Mouse (Mus musculus) limb, embryonic 11.5 days (tissue): ENCODE results near the gene Vdr. TPM values are rescaled to one million over a fixed set of nuclear protein-coding genes. Genes with fewer than 3 reads are reported as not detected.

ENCODE experiments used
- ATAC-seq: fragments of 200-750 bp; cut with Nextera tagmentation; 2 replicates; pipeline ENCODE4 v1.8.0; 2017; ENCODE audit warnings: low read depth; ENCODE audit not compliant: insufficient number of reproducible peaks, low FRiP score, low TSS enrichment
- DNase-seq: peaks from one replicate; pipeline ENCODE4 v3.0.0-alpha.2; 2015; ENCODE audit warnings: low spot score
- H3K27ac ChIP-seq: fragments of 300-500 bp; sonication (generic); replicated peaks from 2 replicates; pipeline ENCODE4 v1.5.1; 2014; ENCODE audit warnings: low read depth, mild to moderate bottlenecking, low read length
- H3K27me3 ChIP-seq: fragments of 300-500 bp; sonication (generic); 2 replicates; pipeline ENCODE4 v1.6.1; 2014; ENCODE audit warnings: mild to moderate bottlenecking, low read length, mixed read lengths; ENCODE audit not compliant: control insufficient read depth, insufficient read depth
- H3K36me3 ChIP-seq: fragments of 300-500 bp; sonication (generic); 2 replicates; pipeline ENCODE4 v1.6.1; 2014; ENCODE audit warnings: mild to moderate bottlenecking, low read length, moderate library complexity, mixed read lengths; ENCODE audit not compliant: control insufficient read depth, insufficient read depth
- H3K4me1 ChIP-seq: fragments of 300-500 bp; sonication (generic); 2 replicates; pipeline ENCODE4 v1.6.1; 2014; ENCODE audit warnings: low read length, mixed read lengths; ENCODE audit not compliant: control insufficient read depth, insufficient read depth
- H3K4me2 ChIP-seq: fragments of 300-500 bp; sonication (generic); 2 replicates; pipeline ENCODE4 v1.6.1; 2014; ENCODE audit warnings: low read depth, mild to moderate bottlenecking, moderate library complexity; ENCODE audit not compliant: severe bottlenecking
- H3K4me3 ChIP-seq: fragments of 300-500 bp; sonication (generic); 2 replicates; pipeline ENCODE4 v1.5.1; 2014; ENCODE audit warnings: low read depth, low read length
- H3K9ac ChIP-seq: fragments of 300-500 bp; sonication (generic); 2 replicates; pipeline ENCODE4 v1.6.1; 2014; ENCODE audit warnings: mild to moderate bottlenecking, low read length
- H3K9me3 ChIP-seq: fragments of 300-500 bp; sonication (generic); 2 replicates; pipeline ENCODE4 v1.6.1; 2016; ENCODE audit warnings: low read length; ENCODE audit not compliant: control insufficient read depth
- WGBS: fragments of 180-500 bp; shearing (Covaris S2); extraction: QIAGEN DNeasy Blood & Tissue Kit; methylation state at CpG from one replicate; pipeline ENCODE4 v1.1.7; 2014; 5-methylcytosine and 5-hydroxymethylcytosine counted together
- polyA plus RNA-seq: library from polyadenylated mRNA; unstranded; fragments of >200 nt; fragmentation: Nextera tagmentation; extraction: Ambion mirVana; gene quantifications from 2 replicates; pipeline ENCODE4 v1.2.1, GENCODE M21; 2014

The Vdr gene
- polyA plus RNA-seq, 1 experiment from 2014 or later = 0.25 TPM

DNA sequence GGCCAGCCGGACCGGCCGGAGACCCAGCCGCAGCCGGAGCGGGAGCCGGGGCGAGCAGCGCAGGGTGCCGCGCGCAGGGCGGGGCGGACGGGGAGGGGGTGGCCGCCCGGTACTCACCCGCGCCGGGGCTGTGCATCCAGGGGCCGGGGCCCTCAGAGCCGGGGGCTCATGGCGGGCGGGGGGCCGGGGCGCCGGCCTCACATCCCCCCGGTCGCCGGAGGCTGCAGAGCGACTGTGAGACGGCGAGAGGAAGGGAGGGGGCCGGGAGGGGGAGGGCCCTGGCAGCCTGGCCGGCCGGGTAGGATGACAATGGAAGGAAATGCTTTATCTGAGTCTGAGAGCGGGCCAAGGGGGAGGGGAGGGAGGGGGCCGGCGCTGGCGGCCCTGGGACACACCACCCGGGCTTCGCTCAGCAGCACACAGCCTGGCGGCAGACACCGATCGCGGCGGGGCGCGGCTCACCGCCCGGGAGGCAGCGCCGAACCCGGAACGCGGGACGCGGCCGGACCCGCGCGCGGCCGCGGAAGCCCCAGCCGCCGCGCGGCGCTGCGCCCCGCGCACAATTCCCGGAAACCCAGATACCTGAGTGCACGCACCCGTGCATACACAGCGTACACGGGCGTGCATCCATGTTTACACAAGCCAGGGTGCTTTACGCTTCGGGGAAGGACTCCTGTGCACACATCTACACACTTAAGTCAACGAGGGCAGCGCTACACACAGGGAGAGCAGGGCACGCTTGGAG is 79.0 kb downstream of the Vdr start:
- H3K36me3 ChIP-seq = no peaks in the 10 kb centered on the region
- peak overlapping the region; percentile 94 for H3K27ac ChIP-seq
- ATAC-seq (peak; percentile 81), DNase-seq (peak; percentile 81)
- WGBS = under 1% methylated on average over 65 of the region's 84 CpGs
- peak overlapping the region; percentile 76 for H3K4me3 ChIP-seq
- H3K4me1 ChIP-seq = peaks cover 37% of the 10 kb centered on the region
- H3K9me3 ChIP-seq = no peaks in the 10 kb centered on the region
- peak overlapping the region; percentile 97 for H3K9ac ChIP-seq
- H3K4me2 ChIP-seq = peak overlapping the region; percentile 84
- no peaks in the 10 kb centered on the region for H3K27me3 ChIP-seq

DNA sequence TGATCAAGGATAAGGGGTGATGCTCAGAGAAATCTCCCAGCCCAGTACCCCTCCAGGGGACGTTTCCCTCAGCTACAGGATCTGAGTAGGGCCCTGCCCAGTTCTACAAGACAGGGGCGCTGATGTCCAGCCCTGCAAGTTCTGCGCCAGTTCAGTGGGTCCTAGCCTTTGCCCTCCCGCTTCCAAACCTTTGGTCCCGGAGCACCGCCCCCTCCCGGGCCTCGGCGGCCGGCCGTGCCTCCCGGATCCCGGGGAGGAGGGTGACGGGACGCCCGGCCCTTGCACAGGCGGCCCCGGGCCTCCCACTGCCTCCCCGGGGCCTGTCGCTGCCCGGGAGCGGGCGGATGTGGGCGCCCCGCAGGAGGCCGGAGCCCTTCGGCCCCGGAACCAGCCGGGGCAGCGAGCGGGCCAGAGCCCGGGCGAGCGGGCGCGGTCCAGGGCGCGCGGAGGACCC is 79.6 kb downstream of the Vdr start:
- peak overlapping the region; percentile 76 for H3K4me3 ChIP-seq
- H3K9ac ChIP-seq = peak overlapping the region; percentile 97
- no peaks in the 10 kb centered on the region for H3K36me3 ChIP-seq
- peak; percentile 23; the same call in 1 of the 2 replicates for ATAC-seq
- peak overlapping the region; percentile 84 for H3K4me2 ChIP-seq
- H3K4me1 ChIP-seq = peaks cover 39% of the 10 kb centered on the region
- no peaks in the 10 kb centered on the region for H3K9me3 ChIP-seq
- H3K27me3 ChIP-seq = no peaks in the 10 kb centered on the region
- peak overlapping the region; percentile 94 for H3K27ac ChIP-seq
- peak; percentile 66 for DNase-seq
- under 1% methylated on average over 33 of the region's 39 CpGs for WGBS

DNA sequence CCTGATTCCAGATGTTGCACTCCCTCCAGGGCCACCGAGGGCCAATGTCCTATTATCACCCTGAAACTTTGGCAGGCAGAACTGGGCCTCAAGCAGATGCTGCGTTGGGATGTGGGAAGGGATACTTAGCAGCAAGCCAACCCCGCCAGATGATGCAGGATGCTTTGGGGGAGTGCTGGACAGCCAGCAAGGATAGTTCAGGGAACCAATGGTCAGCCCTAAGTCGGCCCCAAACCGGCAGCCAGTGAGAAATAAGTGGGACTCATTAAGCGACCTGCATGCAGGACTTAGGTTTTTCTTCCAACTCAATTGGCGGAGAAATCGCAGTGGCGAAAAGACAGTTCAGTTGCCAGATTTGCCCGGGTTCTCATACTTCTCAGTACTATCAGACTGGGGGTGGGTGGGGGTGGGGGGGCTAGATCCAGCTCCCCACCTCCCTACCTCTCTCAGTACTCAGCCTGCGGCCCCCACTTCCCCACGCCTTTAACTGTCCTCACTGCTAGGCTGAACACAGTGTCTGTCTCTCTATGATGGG is 80.1 kb downstream of the Vdr start:
- Histone ChIP-seq H3K4me2 (peak overlapping the region; percentile 84), H3K36me3 (no peaks in the 10 kb centered on the region), H3K27me3 (no peaks in the 10 kb centered on the region), H3K9me3 (no peaks in the 10 kb centered on the region), H3K4me1 (peaks cover 44% of the 10 kb centered on the region), H3K9ac (peak overlapping the region; percentile 97), H3K4me3 (peak overlapping the region; percentile 76), H3K27ac (peak overlapping the region; percentile 94)
- DNase-seq (peak; percentile 41), ATAC-seq (no peak)
- WGBS = 12% methylated on average over 12 of the region's 12 CpGs

DNA sequence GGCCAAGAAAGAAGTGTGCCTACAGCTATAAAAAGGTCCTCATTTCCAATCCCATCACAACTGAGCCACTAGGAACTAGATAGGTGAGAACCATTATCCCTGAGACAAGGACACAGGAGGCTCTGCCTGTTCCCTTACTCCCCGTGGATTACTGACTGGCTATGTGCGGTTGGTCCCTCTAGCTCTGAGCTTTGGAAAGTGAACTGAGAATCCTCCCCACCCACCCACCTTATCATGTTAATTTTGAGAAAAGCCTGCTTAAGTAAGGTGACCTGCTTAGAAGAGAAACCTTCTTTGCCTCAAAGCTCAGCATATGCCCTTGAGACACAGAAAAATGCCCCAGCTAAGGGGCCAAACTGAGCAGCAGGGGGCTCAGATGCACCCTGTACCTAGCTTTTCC is 81.0 kb downstream of the Vdr start:
- DNase-seq (no peak), ATAC-seq (no peak)
- WGBS = 62% methylated on average over 2 of the region's 2 CpGs
- H3K4me1 ChIP-seq = peaks cover 51% of the 10 kb centered on the region
- no peaks in the 10 kb centered on the region for H3K9me3 ChIP-seq
- H3K9ac ChIP-seq = no peak overlapping the region
- no peaks in the 10 kb centered on the region for H3K27me3 ChIP-seq
- H3K4me3 ChIP-seq = no peak overlapping the region
- H3K36me3 ChIP-seq = no peaks in the 10 kb centered on the region
- H3K4me2 ChIP-seq = peak overlapping the region; percentile 84; the same call in 1 of the 2 replicates
- H3K27ac ChIP-seq = no peak overlapping the region

DNA sequence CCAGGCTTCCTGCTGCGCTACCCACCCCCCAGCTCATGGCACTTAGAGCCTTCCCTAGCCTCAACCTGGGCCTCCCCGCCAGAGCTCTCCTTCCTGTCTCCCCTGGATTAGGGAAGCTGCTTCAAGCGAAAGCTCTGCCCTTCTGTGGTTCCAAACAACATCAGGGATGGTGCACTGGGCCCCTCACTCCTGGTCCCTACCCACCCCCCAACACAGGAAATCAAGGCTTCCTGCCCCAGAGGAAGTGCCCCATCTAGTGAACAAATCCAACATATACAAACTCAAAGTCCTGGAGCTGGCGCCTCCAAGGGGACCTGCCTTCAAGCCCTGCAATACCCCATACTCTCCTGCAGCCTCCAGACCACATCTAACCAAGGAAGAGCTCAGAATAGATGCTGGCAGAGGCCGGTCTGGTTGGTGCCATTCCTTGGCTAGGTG is 81.5 kb downstream of the Vdr start:
- Histone ChIP-seq H3K9ac (no peak overlapping the region), H3K9me3 (no peaks in the 10 kb centered on the region), H3K4me1 (peaks cover 53% of the 10 kb centered on the region), H3K36me3 (no peaks in the 10 kb centered on the region; the same call in 1 of the 2 replicates), H3K4me2 (peak overlapping the region; percentile 84; the same call in 1 of the 2 replicates), H3K27me3 (no peaks in the 10 kb centered on the region), H3K4me3 (no peak overlapping the region), H3K27ac (no peak overlapping the region; the same call in 1 of the 2 replicates)
- ATAC-seq (no peak), DNase-seq (no peak)
- WGBS = 67% methylated on average over 5 of the region's 5 CpGs

DNA sequence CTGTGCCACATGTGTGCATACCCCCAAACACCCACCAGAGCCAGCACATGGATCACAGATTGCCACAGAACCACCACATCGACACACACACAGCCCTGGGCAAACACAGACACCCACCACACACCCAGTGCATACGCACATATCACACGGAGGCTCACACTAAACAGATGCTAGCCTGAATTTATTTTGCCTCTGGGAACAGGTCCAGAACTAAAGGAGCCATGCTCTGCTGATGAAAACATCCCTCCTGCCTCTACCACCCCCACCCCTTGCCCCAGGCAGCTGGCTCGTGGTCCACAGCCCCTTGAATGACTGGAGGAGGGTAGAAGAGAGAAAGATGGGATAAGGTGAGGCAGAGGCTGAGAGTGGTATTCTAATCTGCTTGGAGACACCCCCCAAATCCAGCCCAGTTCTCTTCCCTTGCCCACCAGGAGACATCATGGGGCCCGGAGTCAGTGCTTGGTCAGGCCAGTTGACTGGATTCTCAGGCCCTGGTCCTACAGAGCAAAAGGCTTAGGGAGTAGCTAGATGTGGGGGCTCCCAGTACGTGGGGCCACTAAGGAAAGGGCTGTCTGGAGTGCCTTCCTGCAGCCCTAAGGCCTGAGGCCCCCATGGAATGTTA is 82.1 kb downstream of the Vdr start:
- DNase-seq (no peak), ATAC-seq (no peak)
- H3K4me1 ChIP-seq = peaks cover 53% of the 10 kb centered on the region
- no peaks in the 10 kb centered on the region for H3K27me3 ChIP-seq
- H3K36me3 ChIP-seq = no peaks in the 10 kb centered on the region; the same call in 1 of the 2 replicates
- no peak overlapping the region for H3K9ac ChIP-seq
- 52% methylated on average over 6 of the region's 6 CpGs for WGBS
- H3K4me3 ChIP-seq = no peak overlapping the region
- H3K9me3 ChIP-seq = no peaks in the 10 kb centered on the region
- H3K4me2 ChIP-seq = peak overlapping the region; percentile 84; the same call in 1 of the 2 replicates
- peak overlapping the region; percentile 15 for H3K27ac ChIP-seq

DNA sequence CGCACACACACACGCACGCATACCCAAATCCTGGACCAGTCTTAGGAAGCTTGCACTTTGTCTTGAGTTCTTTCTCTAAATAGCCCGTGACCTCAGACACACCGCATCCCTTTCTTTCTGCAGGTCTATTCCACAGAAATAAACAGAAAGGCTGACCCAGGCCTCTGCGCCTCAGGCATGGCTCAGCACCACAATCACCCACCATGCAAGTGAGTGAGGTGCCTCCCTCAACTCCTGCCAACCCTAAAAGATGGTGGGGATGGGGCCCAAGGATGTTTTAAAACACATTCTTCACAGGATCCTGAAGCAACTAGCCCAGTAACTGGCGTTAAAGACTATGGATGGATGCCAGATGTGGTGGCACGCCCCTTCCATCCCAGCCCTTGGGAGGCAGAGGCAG is 83.0 kb downstream of the Vdr start:
- no peaks in the 10 kb centered on the region for H3K27me3 ChIP-seq
- no peak overlapping the region for H3K9ac ChIP-seq
- H3K9me3 ChIP-seq = no peaks in the 10 kb centered on the region
- no peak for DNase-seq
- H3K4me1 ChIP-seq = peaks cover 49% of the 10 kb centered on the region
- no peak overlapping the region for H3K4me3 ChIP-seq
- H3K4me2 ChIP-seq = no peak overlapping the region
- H3K27ac ChIP-seq = no peak overlapping the region
- no peak for ATAC-seq
- WGBS = 89% methylated on average over 8 of the region's 8 CpGs
- no peaks in the 10 kb centered on the region; the same call in 1 of the 2 replicates for H3K36me3 ChIP-seq

DNA sequence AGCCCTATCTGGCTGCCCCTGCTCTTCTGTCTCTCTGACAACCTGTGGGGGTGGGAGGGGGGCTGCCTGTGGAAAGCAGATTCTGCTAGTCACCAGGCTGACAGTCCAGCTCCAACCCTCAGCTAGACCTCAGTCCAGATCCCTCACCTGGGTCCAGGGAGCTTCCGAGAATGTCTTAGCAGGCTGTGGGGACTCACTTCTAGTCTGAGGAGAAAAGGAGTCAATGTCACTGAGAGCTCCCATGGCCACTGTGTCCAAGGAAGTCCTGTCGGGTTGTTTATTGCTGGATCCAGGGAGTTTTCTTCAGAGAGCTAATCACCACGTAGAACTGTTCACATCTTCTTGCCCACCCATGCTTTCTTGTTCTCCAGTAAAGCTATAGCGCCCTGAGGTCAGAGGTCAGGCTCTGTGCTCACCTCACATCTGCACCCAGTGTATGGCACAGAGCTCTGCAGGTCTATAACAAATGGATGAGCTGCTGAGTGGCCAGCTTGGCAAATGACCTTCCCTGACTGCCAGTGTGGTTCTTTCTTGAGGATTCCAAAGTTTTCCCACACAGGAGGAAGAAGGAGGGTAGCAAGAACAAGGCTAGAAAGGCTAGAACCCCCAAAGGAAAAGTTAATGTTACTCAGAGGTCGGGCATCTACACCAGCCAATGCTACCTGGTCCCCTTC is 83.7 kb downstream of the Vdr start:
- no peaks in the 10 kb centered on the region for H3K27me3 ChIP-seq
- no peak overlapping the region for H3K27ac ChIP-seq
- no peak overlapping the region for H3K9ac ChIP-seq
- no peaks in the 10 kb centered on the region for H3K9me3 ChIP-seq
- H3K4me3 ChIP-seq = no peak overlapping the region
- WGBS = 52% methylated on average over 5 of the region's 5 CpGs
- peaks cover 51% of the 10 kb centered on the region for H3K4me1 ChIP-seq
- no peak for ATAC-seq
- no peak for DNase-seq
- H3K36me3 ChIP-seq = no peaks in the 10 kb centered on the region; the same call in 1 of the 2 replicates
- H3K4me2 ChIP-seq = no peak overlapping the region
